Mouse (Mus musculus) liver, embryonic 18 days (tissue): ENCODE measurements around the gene Rhbdd1. TPM values are rescaled to one million over a fixed set of nuclear protein-coding genes. Genes with fewer than 3 reads are reported as not detected.

Experiments
- polyA plus RNA-seq: library from polyadenylated mRNA; depleted of rRNA; stranded (reverse); fragments of >200 nt; gene quantifications from 2 replicates; pipeline ENCODE4 v1.2.3, GENCODE M21; 2012; rRNA removed

Rhbdd1 gene
- 6.5 and 6.8 TPM in 2 replicates for polyA plus RNA-seq

DNA sequence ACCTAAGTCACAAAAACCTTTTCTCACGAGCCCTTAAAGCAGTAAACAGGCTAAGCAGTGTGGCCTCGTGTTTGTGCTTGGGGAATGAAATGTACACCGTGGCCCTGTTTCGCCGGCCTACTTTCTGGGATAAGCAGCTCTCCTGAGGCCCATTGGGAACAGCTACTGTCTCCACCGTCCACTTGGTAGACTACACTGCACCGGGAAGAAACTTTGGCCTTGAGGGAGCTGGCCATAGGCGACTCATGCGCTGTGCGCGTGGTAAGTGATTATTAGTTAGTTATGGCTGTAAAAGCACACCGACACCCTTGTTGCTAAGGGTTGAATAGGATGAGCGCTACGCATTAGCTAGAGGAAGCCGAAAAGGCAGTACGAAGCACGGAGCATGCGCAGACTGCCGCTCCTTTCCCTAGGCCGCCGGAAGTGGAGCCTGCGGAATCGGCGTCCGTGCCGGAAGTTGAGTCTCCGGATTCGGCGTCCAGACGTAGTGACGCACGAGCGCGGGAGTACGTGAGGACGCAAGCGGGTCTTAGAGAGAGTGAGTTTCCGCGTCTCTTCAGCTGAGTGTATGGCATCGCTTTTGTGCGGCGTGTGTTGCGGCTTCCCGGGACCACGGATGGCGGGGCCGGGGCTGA is at the start of gene Rhbdd1:
Gene Rhbdd1 (plus strand): TSS at position 342 of the 635 bp plus-strand sequence.

DNA sequence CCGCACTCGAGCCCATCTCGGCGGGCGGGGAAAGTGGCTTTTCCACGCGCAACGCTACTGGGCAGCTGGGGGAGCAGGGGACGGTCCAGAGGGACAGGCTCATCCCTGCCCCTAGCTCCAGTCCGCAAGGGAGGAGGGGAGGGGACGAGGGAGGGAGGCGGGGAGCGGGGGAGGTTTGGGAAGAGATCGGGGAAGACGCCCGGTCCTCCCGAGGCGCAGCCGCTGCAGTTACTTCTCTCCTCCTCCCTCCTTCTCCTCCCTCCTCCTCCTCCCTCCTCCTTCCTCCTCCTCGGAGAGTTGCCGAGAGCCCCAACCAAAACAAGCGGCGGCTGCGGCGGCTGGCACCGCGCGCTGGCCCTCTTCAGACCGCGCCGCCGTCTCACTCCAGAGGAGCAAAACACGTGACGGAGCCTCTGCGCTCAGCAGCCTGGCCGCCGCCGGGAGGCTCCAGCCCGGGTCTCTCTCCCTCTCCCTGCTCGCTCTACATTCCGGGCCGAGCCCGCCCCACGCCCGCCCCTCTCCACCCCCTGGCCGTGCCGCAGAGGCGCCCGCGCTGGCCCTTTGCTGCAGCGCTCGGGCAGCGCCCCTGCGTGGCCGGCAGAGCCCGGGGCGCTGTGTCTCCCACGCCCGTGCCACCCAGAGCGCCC is 25.0 kb upstream of the Rhbdd1 start, which contains the start of gene Irs1:
Gene Irs1 (minus strand): TSS at position 266 of the 647 bp plus-strand sequence.

Other genes starting within 250 kb of the Rhbdd1 start
- 0.01 and 0.03 TPM in 2 replicates for gene Gm9747, start 83.3 kb upstream of the Rhbdd1 start, polyA plus RNA-seq
- 1.7 and 2.1 TPM in 2 replicates for gene Irs1, start 25.0 kb upstream of the Rhbdd1 start, polyA plus RNA-seq